Mouse (Mus musculus): ENCODE measurements around the gene Ppm1f.
A peak's percentile ranks its signal among the peaks of the same experiment; 100 is the strongest.
"Not testable (repeated sequence)": the region's sequence is repeated elsewhere in the genome, so short reads cannot be mapped to it uniquely, and the experiment has no call there.

The Ppm1f gene

DNA sequence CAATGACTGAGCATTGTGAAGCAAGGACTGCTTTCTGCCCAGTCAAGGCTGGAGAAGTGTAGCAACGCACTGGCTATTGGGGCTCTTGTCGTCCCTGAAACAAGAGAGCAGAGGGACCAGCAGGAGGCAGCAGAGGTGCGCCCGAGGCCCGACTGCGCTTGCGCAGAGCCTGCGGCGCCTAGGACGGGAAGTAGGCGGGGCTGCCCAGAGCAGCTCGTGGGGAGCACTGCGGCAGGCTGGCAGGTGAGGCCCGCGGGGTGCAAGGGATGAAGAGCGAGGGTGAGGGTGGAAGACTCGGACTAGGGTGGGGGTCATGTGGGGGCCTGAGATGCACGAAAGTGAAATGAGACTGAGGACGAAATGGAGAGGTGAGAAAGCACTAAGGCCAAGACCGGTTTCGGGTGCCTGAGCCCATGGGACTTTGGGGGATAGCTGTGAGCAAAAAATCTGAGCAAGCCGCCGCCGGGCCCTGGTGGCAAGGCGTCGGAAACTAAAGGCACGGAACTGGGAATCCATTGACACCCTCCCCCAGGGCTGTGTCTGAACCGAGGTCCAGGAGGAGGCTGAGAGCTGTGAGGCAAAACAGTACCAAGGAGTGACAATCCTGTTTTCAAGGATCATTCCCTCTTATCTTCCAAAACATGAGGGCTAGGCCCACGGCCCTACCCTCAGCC lies at the start of gene Ppm1f:
Ppm1f (plus strand) TSS at position 88 of the 674 bp plus-strand sequence.
- DNase-seq (ENCODE audit: extremely low read depth, low read depth): peak; percentile 76

DNA sequence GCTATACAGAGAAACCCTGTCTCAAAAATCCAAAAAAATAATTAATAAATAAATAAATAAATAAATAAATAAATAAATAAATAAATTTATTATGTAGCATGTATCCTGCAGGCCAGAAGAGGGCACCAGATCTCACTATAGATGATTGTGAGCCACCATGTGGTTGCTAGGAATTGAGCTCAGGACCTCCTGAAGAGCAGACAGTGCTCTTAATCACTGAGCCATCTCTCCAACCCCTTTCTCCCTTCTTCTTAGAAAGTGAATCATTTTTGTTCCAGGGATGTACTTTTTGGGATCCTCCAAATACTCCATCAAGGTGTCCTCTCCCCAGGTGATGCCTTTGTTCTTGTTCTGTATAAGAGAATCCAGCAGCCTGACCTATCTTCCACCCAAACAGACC lies 47.1 kb upstream of the Ppm1f start:
- no peak for DNase-seq (ENCODE audit: extremely low read depth, low read depth)

DNA sequence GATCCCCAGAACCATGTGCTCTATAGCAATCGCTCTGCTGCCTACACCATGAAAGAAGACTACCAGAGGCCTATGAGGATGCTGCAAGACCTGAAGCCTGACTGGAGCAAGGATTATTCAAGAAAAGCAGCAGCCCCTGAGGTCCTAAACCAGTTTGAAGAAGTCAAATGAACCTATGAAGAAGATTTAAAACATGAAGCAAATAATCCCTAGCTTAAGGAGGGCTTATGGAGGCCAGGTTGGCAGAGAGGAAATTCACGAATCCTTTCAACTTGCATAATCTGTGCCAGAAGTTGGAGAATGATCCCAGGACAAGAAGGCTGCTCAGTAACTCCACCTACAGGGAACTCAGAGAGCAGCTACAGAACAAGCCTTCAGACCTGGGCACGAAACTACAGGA lies 43.9 kb upstream of the Ppm1f start:
- no peak for DNase-seq (ENCODE audit: extremely low read depth, low read depth)

DNA sequence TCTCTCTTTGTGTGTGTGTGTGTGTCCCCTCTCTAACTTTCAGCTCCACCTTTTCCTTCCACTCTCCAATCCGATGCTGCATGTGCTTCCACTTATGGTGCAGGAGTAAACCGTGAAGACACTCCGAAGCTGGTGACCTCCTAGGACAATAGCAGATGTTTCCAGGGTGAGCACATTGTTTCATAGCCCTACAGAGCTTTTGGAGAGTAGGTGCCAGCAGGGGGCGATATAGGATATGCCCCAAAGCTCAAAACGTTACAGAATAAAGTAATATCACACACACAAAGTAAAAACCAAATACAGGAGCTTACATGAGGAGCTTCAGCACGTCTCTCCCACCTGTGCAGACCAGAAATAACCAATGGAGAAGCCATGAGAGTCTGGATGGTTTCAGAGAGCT lies 41.4 kb upstream of the Ppm1f start:
- DNase-seq (ENCODE audit: extremely low read depth, low read depth): no peak

DNA sequence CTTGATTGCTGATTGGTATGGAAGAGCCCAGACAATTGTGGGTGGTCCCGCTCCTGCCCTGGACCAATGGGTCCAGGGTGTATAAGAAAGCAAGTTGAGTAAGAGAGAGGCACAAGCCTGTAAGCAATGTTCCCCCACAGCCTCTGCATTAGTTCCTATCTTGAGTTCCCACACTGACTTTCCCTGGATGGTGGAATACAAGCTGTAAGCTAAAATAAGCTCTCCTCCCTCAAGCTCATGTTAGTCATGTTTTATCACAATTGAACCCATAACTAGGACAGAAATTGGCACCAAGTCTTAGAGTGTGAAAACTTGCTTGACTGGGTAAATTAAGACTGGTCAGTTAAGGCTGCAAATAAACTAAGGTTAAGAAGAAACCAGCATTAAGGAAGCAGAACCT lies 40.7 kb upstream of the Ppm1f start:
- no peak for DNase-seq (ENCODE audit: extremely low read depth, low read depth)

DNA sequence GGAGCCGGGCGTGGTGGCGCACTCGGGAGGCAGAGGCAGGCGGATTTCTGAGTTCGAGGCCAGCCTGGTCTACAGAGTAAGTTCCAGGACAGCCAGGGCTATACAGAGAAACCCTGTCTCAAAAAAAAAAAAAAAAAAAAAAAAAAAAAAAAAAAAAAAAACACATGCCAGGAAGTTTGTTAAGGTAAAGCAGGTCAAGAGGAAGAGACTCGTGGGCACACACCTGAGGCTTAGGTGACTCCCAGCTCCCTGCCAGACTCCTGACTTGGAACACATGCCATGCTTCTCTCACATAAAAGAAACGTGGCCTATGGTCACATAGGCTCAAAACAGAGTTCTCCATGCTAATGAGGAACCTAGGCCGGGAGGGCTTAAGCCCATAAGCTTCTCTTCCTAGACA lies 40.2 kb upstream of the Ppm1f start:
- not testable (repeated sequence) for DNase-seq (ENCODE audit: extremely low read depth, low read depth)

DNA sequence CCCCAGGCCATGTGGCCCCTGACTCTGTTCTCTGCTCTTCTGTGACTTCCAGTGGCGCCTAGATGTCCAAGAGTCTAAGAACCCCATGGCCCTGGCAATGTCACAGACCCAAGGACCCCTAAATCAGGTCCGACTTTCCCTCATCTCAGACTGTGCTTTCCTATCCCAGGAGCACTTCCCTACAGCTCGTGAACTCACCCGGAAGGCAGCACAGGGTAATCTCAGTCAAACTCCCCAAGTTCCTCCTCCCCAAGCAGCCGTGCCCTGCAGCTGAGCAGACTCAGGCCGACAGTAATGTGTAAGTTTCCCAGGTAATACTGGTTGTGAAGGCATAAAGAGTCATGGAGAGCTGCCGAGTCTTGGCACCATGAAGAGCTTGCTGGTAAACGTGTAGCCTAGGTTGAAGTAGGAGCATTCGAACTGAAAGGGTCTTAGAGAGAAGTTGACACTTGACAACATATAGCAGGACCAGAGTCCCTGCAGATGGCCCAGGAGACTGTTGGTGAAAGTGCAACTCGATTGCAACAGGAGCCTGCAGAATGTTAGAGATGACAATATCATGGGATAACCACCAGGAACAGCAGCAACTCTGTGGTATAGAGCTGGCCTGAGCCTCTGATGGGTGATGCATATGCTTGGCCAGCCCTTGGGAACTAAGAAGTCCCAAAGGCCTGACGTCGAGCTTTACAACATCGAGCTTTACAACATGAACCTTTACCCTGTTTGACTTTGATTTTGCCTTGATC lies 39.4 kb upstream of the Ppm1f start:
- DNase-seq (ENCODE audit: extremely low read depth, low read depth): no peak

DNA sequence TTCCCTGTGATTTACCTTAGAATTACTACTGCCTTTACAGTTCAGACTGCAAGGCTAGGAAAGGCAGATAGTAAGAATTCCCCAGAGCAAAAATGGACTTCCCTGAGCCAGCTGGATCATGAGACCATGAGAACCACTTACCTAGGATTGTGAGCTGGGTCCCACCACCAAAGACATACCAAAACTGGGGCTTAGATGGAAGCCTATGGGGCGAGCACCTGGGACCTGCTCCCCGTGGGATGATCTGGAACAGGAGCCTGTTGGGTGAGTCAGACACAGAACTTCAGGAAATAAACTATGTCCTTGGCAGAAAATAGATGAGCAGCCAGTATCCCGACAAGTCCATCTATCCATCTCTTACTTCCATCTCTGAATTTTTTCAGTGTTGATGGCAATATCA lies 34.0 kb upstream of the Ppm1f start:
- no peak for DNase-seq (ENCODE audit: extremely low read depth, low read depth)

DNA sequence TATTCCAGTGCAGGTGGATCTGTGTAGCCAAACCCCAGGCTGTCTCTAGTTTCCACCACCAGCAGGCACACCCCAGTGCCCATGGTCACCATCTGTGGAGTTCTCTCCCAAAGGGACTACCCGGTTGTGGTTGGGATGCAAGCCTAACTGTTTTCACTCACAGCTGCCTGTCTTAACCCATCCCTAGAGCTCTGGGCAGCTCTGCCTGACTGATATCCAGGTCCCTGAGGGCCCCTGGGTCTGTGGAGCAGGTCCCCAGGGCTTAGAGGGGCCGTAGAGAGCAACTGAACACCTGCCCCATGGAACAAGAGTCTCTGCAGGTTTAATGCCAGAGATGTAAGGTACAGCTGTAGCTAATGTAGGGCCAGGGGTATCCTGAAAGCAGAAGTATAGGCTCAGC lies 32.3 kb upstream of the Ppm1f start, which contains the start of gene Igll1:
Igll1 (minus strand) TSS at position 8 of the 400 bp plus-strand sequence.
- no peak for DNase-seq (ENCODE audit: extremely low read depth, low read depth)

DNA sequence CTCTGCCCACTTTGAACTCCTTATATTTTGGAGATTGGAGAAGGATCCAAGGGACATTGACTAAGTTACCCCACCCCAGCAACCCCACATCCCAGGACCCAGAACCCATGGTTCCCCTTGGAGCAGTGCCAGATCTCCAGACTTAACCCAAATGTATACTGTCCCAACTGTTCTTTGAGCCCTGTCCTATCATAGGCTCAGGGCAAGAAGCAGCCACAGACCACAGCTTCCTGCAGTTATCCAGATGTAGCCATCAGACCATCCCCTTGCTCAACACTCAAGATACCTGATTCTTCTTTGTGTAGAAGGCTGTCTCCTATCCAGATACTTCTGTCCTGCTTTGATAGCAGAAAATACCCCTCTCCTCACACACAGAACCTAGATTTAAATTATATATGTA lies 31.1 kb upstream of the Ppm1f start:
- DNase-seq (ENCODE audit: extremely low read depth, low read depth): peak; percentile 76

DNA sequence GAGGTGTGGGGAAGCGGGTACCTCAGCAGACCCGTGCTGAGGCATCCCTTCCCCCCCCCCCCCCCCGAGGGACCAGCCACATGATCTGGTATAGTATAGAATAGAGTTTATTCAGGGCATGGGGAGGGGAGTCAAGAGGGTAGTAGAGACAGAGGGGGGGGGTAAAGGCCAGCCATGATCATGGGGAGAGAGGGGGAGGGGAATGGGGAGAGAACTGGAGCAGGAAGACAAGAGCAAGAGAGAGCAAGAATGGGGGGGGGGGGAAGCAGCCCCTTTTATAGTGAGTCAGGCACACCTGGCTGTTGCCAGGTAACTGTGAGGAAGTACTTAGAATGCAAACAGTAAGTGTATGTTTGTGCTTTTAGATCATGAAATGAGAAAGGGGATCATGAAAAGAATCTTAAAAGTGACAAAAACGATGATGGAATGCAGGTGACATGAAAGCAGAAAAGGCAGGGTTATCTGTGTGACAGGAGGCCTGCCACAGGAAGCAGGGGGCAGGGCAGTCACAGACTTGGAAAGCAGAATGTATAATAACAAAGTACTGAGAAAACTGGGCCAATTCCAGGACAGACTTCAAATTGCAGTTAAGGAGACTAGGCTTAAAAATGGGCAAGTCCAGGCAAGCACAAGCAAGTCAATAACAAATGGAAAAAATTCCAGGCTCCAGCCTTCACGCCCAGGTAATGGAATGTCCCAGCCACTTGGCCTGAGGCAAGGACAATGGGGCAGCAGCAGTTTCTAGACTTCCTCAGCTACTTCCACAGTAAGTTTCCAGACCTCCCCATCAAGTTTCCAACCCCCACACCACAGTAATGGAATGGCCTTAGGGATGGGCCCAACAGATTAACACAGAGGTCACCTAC lies 30.3 kb upstream of the Ppm1f start:
- no peak for DNase-seq (ENCODE audit: extremely low read depth, low read depth)

DNA sequence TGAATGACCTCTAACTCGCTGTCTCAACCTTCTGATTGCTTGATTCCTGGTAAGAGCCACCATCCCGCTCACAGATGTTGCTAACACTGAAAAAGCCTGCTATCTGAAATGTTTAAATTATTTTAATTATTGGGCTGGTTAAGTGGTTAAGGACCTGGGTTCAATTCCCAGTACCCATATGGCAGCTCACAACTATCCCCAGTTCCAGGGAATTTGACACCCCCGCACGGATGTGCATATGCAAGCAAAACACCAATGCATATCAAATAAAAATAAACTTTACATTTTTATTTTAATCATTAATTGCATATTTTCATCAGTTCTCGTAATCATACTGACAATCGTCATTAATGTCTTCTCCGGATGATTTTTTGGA lies 26.0 kb upstream of the Ppm1f start:
- no peak for DNase-seq (ENCODE audit: extremely low read depth, low read depth)

DNA sequence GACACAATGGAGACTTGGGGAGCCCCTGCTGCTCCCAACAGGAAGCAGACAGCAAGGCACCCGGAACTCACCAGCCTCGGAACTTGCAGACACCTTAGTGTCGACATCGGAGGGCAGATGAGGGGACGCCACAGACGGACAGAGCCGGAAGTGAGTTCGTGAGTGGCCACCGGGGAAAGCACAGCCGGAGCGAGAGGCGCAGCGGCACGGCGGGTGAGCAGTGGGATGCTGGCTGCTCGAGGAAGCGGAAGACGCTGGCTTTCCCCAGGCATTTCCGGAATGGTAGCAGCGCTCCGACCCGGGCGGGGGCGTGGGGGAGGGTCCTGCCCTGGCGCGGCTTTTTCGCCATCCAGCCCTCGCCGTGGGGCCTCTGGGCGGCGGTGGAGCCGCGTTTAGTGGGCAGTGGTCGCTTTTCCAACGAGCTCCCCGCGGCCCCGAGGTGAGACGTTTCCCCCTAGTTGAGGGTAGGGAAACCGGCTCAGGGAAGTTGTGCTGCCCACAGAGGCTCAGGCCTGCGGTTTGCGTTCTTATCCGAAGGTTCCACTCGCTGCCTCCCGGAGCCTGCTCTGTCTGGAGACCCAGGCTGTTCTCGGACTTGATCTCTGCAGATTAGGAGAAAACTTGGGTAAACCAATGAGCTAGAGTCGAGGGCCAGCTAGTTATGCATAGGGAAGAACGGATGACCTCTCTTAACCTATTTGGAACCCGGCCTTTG lies 25.5 kb upstream of the Ppm1f start, which contains the start of the genes Top3b and Vpreb1:
Top3b (plus strand) TSS at position 120 of the 715 bp plus-strand sequence.
Vpreb1 (minus strand) TSS at position 227 of the 715 bp plus-strand sequence.
- peak; percentile 90 for DNase-seq (ENCODE audit: extremely low read depth, low read depth)

DNA sequence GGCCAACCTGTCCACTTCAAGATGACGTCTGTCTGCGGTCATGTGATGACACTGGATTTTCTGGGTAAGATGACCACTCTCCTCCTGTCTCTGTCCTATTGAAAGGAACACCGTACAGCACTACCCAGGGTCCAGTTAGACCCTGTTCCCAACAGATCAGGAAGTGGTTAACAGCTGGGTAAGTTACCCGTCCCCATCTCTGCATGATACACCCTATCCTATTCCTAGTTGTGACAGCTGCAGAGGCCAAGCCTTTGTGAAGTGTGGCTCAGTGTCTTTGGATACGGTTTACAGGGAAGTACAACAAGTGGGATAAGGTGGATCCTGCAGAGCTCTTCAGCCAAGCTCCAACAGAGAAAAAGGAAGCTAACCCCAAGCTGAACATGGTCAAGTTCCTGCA lies 17.2 kb upstream of the Ppm1f start:
- no peak for DNase-seq (ENCODE audit: extremely low read depth, low read depth)

DNA sequence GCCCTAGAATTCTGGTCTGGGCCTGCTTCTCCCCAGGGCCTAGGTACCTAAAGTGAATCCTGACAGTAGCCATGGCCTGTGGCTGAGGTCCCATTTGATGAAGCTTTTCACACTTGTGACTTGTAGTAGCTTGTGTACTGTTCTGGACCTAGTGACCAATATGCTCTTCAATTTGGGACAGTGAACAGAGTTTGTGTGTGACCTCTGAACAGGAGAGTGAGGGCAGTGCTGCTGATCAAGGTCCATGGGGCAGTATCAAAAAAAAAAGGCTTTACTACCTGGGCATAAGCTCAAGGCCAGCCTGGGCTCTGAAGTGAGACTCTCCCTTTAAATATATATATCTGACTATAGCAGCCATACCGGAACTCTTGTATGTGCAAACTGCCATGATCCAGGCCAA lies 7.9 kb upstream of the Ppm1f start:
- DNase-seq (ENCODE audit: extremely low read depth, low read depth): no peak

DNA sequence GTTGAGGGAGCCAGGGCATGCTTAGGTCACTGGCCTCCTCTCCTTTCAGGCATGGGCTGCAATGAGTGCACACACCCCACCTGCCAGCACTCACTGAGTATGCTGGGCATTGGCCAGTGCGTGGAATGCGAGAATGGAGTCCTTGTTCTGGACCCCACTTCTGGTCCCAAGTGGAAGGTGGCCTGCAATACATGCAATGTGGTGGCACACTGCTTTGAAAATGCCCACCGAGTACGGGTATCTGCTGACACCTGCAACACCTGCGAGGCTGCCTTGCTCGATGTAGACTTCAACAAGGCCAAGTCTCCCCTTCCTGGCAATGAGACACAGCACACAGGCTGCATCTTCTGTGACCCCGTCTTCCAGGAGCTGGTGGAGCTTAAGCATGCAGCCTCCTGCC lies 3.9 kb upstream of the Ppm1f start:
- no peak for DNase-seq (ENCODE audit: extremely low read depth, low read depth)

DNA sequence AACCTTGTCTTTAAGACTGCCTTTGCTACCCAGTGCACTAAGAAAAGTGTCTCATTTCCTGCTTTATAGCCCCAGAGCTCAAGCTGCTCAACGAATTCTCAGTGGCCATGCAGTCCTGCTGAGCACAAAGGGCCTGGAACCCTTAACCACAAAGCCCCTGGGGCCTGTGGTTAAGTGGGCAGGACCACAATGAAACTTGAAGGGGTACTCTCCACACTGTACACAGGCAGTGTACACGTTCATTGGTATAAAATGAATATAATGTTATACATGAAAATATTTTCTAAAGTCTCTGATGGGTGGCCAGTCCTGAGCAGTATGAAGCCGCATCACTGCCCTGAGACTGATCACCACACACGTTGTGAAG lies 271 bp upstream of the Ppm1f start:
- no peak for DNase-seq (ENCODE audit: extremely low read depth, low read depth)

DNA sequence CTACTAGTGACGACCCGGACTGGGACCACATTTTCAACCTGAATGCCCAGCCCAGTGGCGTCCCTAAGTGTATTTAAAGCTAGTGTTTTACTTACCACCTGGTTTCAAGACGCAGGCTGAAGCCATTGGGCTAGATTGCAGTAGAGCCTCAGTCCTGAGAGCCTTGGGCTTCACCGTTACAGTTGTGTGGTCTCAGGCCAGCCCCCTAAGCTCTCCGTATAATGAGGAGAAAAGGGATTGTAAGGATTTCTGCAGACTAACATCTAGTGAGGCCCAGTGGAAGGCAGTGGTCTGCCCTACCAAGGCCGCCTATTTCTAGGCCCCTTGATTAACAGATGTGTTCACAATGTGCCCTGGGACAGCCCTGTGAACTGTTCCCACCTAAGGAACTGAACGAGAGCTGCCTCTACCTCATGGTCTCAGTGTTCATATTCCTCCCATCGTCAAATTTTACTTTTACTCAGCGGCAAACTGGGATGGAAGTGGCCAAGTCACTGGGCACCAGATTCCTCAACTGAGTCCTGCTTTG lies 851 bp downstream of the Ppm1f start:
- DNase-seq (ENCODE audit: extremely low read depth, low read depth): peak; percentile 11

DNA sequence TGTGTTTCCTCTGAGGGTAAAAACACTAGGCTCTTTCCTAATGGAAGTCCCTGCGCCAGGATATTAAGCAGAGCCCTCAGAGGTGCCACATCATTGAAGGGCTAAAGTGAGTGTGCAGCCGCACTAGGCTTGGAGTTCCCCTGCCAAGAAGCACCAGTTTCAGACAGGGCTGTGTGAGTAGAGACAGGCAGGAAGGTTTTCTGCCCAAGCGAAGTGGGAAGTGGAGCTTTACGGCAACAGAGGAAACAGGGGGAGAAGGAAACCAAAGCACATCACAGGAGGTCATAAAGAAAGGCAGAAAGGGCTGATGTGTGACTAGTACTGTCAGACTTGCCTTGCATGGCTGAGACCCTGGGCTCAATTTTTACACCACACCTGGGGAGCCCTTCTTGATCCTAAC lies 6.1 kb downstream of the Ppm1f start:
- no peak for DNase-seq (ENCODE audit: extremely low read depth, low read depth)

DNA sequence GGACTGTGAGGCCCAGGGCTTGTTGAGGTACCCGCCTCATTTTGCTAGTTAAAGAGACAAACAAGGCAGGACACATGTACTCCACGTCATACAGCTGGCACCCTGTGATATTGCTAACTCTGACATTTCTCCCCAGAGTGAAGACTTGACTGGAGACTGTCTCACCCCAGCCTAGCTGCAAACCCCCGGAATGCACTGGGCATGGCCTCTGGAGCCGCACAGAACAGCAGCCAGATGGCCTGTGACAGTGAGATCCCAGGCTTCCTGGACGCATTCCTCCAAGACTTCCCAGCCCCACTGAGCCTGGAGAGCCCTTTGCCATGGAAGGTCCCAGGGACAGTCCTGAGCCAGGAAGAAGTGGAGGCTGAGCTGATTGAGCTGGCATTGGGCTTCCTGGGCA lies 6.9 kb downstream of the Ppm1f start:
- DNase-seq (ENCODE audit: extremely low read depth, low read depth): no peak

DNA sequence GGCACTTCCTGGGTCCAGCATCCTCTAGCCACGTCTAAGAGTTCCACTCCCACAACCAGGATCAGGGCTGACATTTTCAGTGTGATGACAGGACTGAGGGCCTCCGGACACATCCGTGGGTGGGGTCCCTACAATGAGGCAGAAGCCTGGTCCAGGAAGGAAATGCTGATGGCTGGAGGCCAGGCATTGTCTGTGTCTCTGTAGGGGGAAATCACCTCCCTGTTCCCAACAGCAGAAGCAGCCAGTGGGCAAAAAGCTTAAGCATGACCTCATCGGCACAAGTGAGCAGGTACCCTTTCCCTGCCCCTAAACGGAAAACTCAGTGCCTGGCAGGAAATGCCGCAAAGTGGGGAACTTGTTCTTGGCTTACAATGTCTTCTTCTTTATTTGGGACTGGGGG lies 11.5 kb downstream of the Ppm1f start:
- no peak for DNase-seq (ENCODE audit: extremely low read depth, low read depth)
